Mouse (Mus musculus) MEL (cell line): ENCODE data around the gene Zfp773. TPM values are rescaled to one million over a fixed set of nuclear protein-coding genes. Genes with fewer than 3 reads are reported as not detected.

Experiments used
- DNase-seq: peaks from one replicate; pipeline ENCODE4 v3.0.0; 2011; ENCODE audit warnings: low read depth, low spot score
- H3K27ac ChIP-seq: 2 replicates; pipeline ENCODE4 v1.5.1; 2012; ENCODE audit warnings: low read depth, mild to moderate bottlenecking, control low read depth, low read length, moderate library complexity; ENCODE audit not compliant: control insufficient read depth
- H3K27me3 ChIP-seq, 2 experiments: fragments of 150-350 bp in 1 of 2; sonication (generic) in 1 of 2; 2 replicates each; pipeline ENCODE4 v1.6.1; 2012; ENCODE audit warnings: low read length in 2 of 2, mild to moderate bottlenecking in 2 of 2, improper control_type of control experiment in 1 of 2, moderate library complexity in 1 of 2; ENCODE audit not compliant: insufficient read depth in 2 of 2, control insufficient read depth in 1 of 2
- H3K36me3 ChIP-seq, 2 experiments: 2 replicates each; pipeline ENCODE4 v1.6.1; 2012 to 2014; ENCODE audit warnings: low read length in 2 of 2, improper control_type of control experiment in 1 of 2, inconsistent platforms in 1 of 2, mild to moderate bottlenecking in 1 of 2; ENCODE audit not compliant: insufficient read depth in 2 of 2, control insufficient read depth in 1 of 2
- H3K4me1 ChIP-seq, 2 experiments: fragments of 150-350 bp in 1 of 2; sonication (generic) in 1 of 2; 2 replicates each; pipeline ENCODE4 v1.6.1; 2012; ENCODE audit warnings: low read length in 2 of 2, improper control_type of control experiment in 1 of 2, mild to moderate bottlenecking in 1 of 2; ENCODE audit not compliant: insufficient read depth in 2 of 2, control insufficient read depth in 1 of 2
- H3K4me3 ChIP-seq, 2 experiments: fragments of 150-350 bp in 1 of 2; sonication (generic) in 1 of 2; 2 replicates each; pipeline ENCODE4 v1.5.1; 2012; ENCODE audit warnings: low read depth in 2 of 2, low read length in 2 of 2, mild to moderate bottlenecking in 2 of 2, moderate library complexity in 2 of 2, control low read depth in 1 of 2, improper control_type of control experiment in 1 of 2; ENCODE audit not compliant: control insufficient read depth in 1 of 2, insufficient read depth in 1 of 2
- H3K79me2 ChIP-seq: 2 replicates; pipeline ENCODE4 v1.6.1; 2012; ENCODE audit warnings: mild to moderate bottlenecking, low read length, moderate library complexity; ENCODE audit not compliant: control insufficient read depth, poor library complexity, insufficient read depth
- H3K9ac ChIP-seq: 2 replicates; pipeline ENCODE4 v1.6.1; 2012; ENCODE audit warnings: low read depth, mild to moderate bottlenecking, control low read depth, low read length, moderate library complexity; ENCODE audit not compliant: control insufficient read depth, poor library complexity, severe bottlenecking
- H3K9me3 ChIP-seq: fragments of 150-350 bp; sonication (generic); replicated peaks from 2 replicates; pipeline ENCODE4 v1.6.1; 2012; ENCODE audit warnings: mild to moderate bottlenecking, low read length, improper control_type of control experiment, moderate library complexity; ENCODE audit not compliant: insufficient read depth
- BHLHE40 ChIP-seq: IDR thresholded peaks from 2 replicates; pipeline ENCODE4 v1.6.1; 2012; ENCODE audit warnings: low read depth, mild to moderate bottlenecking, inconsistent platforms, low read length, improper control_type of control experiment, borderline replicate concordance
- CHD1 ChIP-seq: IDR thresholded peaks from 2 replicates; pipeline ENCODE4 v1.6.1; 2012; ENCODE audit warnings: low read depth, mild to moderate bottlenecking, inconsistent platforms, low read length, improper control_type of control experiment
- CHD2 ChIP-seq: IDR thresholded peaks from 2 replicates; pipeline ENCODE4 v1.6.1; 2011; ENCODE audit warnings: low read length, improper control_type of control experiment
- E2F4 ChIP-seq: IDR thresholded peaks from 2 replicates; pipeline ENCODE4 v1.6.1; 2011; ENCODE audit warnings: low read depth, low read length, improper control_type of control experiment, borderline replicate concordance
- ELF1 ChIP-seq: IDR thresholded peaks from 2 replicates; pipeline ENCODE4 v1.6.1; 2014; ENCODE audit warnings: low read depth, mild to moderate bottlenecking, inconsistent platforms, low read length, improper control_type of control experiment, moderate library complexity
- EP300 ChIP-seq, 2 experiments: IDR thresholded peaks; 2 replicates each; pipeline ENCODE4 v1.6.1; 2011; ENCODE audit warnings: improper control_type of control experiment in 2 of 2, low read length in 2 of 2, low read depth in 1 of 2, mild to moderate bottlenecking in 1 of 2
- ETS1 ChIP-seq: IDR thresholded peaks from 2 replicates; pipeline ENCODE4 v1.6.1; 2012; ENCODE audit warnings: low read depth, mild to moderate bottlenecking, inconsistent platforms, low read length, improper control_type of control experiment, moderate library complexity
- GABPA ChIP-seq: IDR thresholded peaks from 2 replicates; pipeline ENCODE4 v1.6.1; 2012; ENCODE audit warnings: low read depth, mild to moderate bottlenecking, inconsistent platforms, low read length, improper control_type of control experiment, moderate library complexity
- GATA1 ChIP-seq: IDR thresholded peaks from 2 replicates; pipeline ENCODE4 v1.6.1; 2011; ENCODE audit warnings: low read depth, low read length, improper control_type of control experiment
- HCFC1 ChIP-seq: IDR thresholded peaks from 2 replicates; pipeline ENCODE4 v1.6.1; 2012; ENCODE audit warnings: low read depth, mild to moderate bottlenecking, inconsistent platforms, low read length, improper control_type of control experiment, moderate library complexity
- JUND ChIP-seq: IDR thresholded peaks from 2 replicates; pipeline ENCODE4 v1.6.1; 2011; ENCODE audit warnings: low read depth, mild to moderate bottlenecking, improper control_type of control experiment, low read length
- KAT2A ChIP-seq: conservative IDR thresholded peaks from 2 replicates; pipeline ENCODE4 v1.6.1; 2012; ENCODE audit warnings: low read depth, low read length, improper control_type of control experiment, inconsistent platforms
- MAFK ChIP-seq: IDR thresholded peaks from 2 replicates; pipeline ENCODE4 v1.6.1; 2011; ENCODE audit warnings: low read depth, mild to moderate bottlenecking, low read length, improper control_type of control experiment, borderline replicate concordance
- MAX ChIP-seq: IDR thresholded peaks from 2 replicates; pipeline ENCODE4 v1.6.1; 2011; ENCODE audit warnings: low read length, improper control_type of control experiment
- MAZ ChIP-seq: IDR thresholded peaks from 2 replicates; pipeline ENCODE4 v1.6.1; 2012; ENCODE audit warnings: low read depth, mild to moderate bottlenecking, inconsistent platforms, low read length, improper control_type of control experiment
- MEF2A ChIP-seq: IDR thresholded peaks from 2 replicates; pipeline ENCODE4 v1.6.1; 2014; ENCODE audit warnings: low read depth, mild to moderate bottlenecking, inconsistent platforms, low read length, improper control_type of control experiment; ENCODE audit not compliant: poor library complexity, insufficient replicate concordance, severe bottlenecking; ENCODE audit errors: extremely low read depth
- MYC ChIP-seq: IDR thresholded peaks from 2 replicates; pipeline ENCODE4 v1.6.1; 2011; ENCODE audit warnings: low read depth, mild to moderate bottlenecking, low read length, improper control_type of control experiment, moderate library complexity
- NELFE ChIP-seq: IDR thresholded peaks from 2 replicates; pipeline ENCODE4 v1.6.1; 2011; ENCODE audit warnings: low read depth, low read length, improper control_type of control experiment
- NRF1 ChIP-seq: IDR thresholded peaks from 2 replicates; pipeline ENCODE4 v1.6.1; 2014; ENCODE audit warnings: low read depth, mild to moderate bottlenecking, inconsistent platforms, low read length, improper control_type of control experiment, moderate library complexity; ENCODE audit not compliant: poor library complexity, insufficient read depth, severe bottlenecking
- POLR2AphosphoS2 ChIP-seq: IDR thresholded peaks from 2 replicates; pipeline ENCODE4 v1.6.1; 2011; ENCODE audit warnings: low read length, improper control_type of control experiment
- POLR2AphosphoS5 ChIP-seq: IDR thresholded peaks from 2 replicates; pipeline ENCODE4 v1.6.1; 2012; ENCODE audit warnings: low read depth, borderline replicate concordance, mild to moderate bottlenecking, inconsistent platforms, low read length, moderate library complexity, mixed read lengths
- RAD21 ChIP-seq: IDR thresholded peaks from 2 replicates; pipeline ENCODE4 v1.6.1; 2011; ENCODE audit warnings: mild to moderate bottlenecking, low read depth, low read length, improper control_type of control experiment
- RCOR1 ChIP-seq: IDR thresholded peaks from 2 replicates; pipeline ENCODE4 v1.6.1; 2012; ENCODE audit warnings: low read depth, mild to moderate bottlenecking, inconsistent platforms, low read length, improper control_type of control experiment
- SIN3A ChIP-seq: IDR thresholded peaks from 2 replicates; pipeline ENCODE4 v1.6.1; 2012; ENCODE audit warnings: low read length, improper control_type of control experiment, inconsistent platforms
- SMC3 ChIP-seq: IDR thresholded peaks from 2 replicates; pipeline ENCODE4 v1.6.1; 2011; ENCODE audit warnings: low read depth, low read length, improper control_type of control experiment
- TCF12 ChIP-seq: IDR thresholded peaks from 2 replicates; pipeline ENCODE4 v1.6.1; 2014; ENCODE audit warnings: low read depth, mild to moderate bottlenecking, inconsistent platforms, low read length, improper control_type of control experiment, moderate library complexity
- UBTF ChIP-seq: IDR thresholded peaks from 2 replicates; pipeline ENCODE4 v1.6.1; 2012; ENCODE audit warnings: low read depth, mild to moderate bottlenecking, inconsistent platforms, low read length, improper control_type of control experiment, moderate library complexity, borderline replicate concordance; ENCODE audit not compliant: insufficient read depth
- USF1 ChIP-seq: IDR thresholded peaks from 2 replicates; pipeline ENCODE4 v1.6.1; 2014; ENCODE audit warnings: low read depth, mild to moderate bottlenecking, inconsistent platforms, low read length, improper control_type of control experiment, moderate library complexity
- USF2 ChIP-seq, 2 experiments: IDR thresholded peaks; 2 replicates each; pipeline ENCODE4 v1.6.1; 2011 to 2012; ENCODE audit warnings: improper control_type of control experiment in 2 of 2, low read length in 2 of 2, borderline replicate concordance in 1 of 2, inconsistent platforms in 1 of 2, low read depth in 1 of 2, mild to moderate bottlenecking in 1 of 2; ENCODE audit not compliant: insufficient read depth in 1 of 2
- ZC3H11A ChIP-seq: IDR thresholded peaks from 2 replicates; pipeline ENCODE4 v1.6.1; 2012; ENCODE audit warnings: low read depth, mild to moderate bottlenecking, inconsistent platforms, low read length, improper control_type of control experiment
- ZNF384 ChIP-seq: IDR thresholded peaks from 2 replicates; pipeline ENCODE4 v1.6.1; 2012; ENCODE audit warnings: low read depth, mild to moderate bottlenecking, inconsistent platforms, low read length, improper control_type of control experiment
- polyA plus RNA-seq, 2 experiments: library from polyadenylated mRNA; stranded (reverse) in 1 of 2; unstranded in 1 of 2; fragments of >175 nt in 1 of 2; fragments of >200 nt in 1 of 2; gene quantifications; 2 replicates each; pipeline versions ENCODE4 v1.2.1 to v1.2.4; 2012; ENCODE audit warnings: low replicate concordance in 2 of 2, low read depth in 1 of 2; ENCODE audit not compliant: insufficient read length in 2 of 2, insufficient read depth in 1 of 2, missing spikeins in 1 of 2
- total RNA-seq: library from RNA; depleted of rRNA; stranded (reverse); fragments of 300-350 nt; gene quantifications from 2 replicates; pipeline ENCODE4 v1.2.3, GENCODE M21; 2012

Zfp773 gene
- total and polyA plus RNA-seq, 3 experiments, result 0.15 to 0.57 TPM; not detected in 1

DNA sequence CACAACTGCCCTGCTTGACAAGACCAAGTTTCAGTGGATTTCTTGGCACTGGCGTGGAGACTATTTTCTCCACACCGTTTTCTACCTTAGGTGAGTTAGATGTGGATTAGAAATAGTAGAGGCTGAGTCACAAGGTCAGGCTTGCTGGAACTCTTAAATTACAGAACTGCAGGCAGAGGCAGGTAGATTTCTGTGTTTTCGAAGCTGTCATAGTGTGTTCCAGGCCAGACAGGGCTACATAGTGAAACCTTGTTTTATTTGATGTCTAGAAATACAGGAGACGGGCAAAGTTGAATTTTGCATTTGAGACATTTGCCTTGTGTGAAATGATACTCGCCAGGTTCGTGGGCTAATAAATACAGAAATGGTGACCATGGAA is 15.0 kb downstream of the Zfp773 start:
- Histone ChIP-seq H3K9ac (peak overlapping the region; percentile 37), H3K4me3 (peak overlapping the region; percentile 61 to 68), H3K79me2 (0 out of 2 replicates have a peak, but pooled peaks cover 2% of the 10 kb centered on the region)

DNA sequence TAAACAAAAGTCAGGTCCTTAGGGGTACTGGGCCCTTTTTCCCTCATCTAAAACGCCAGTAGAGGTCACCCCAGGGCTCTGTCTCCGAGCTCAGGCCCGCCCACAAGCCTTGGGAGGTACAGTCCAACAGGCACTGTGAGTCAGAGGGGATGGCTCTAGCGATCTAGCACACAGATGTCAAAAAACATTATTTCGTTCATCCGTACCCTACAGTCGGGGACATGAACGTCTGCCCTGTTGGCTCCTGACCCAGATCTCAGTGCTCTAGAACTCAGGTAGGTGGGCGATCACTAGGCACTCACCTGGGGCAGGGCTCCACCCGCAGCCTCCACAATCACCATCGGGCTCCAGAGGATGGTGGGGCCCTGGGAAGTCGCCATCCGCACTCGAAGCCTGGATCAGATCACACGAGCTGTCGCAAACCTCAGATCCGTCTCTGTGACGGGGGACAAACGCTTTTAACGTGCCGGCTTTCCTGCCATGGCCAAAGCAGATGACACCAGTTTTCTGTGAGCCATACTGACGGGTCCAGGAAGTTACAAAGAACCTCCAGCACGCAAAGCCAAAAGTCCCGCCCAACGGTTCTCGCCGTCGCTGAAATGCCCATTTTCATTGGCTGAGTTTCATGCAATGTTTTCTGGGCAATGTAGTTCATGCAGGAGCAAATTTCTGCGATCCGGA is 15.5 kb downstream of the Zfp773 start, which contains the start of gene Zfp954:
Gene Zfp954 (minus strand): TSS at position 568 of the 681 bp plus-strand sequence.
- Histone ChIP-seq H3K9ac (peak within 1 kb of the TSS; percentile 57), H3K36me3 (peaks cover 0 to 5% of the 10 kb centered on the region in 2 experiments; a peak in 1 of 4 replicates), H3K27me3 (no peaks in the 10 kb centered on the region), H3K4me3 (peak within 1 kb of the TSS; percentile 61 to 84), H3K27ac (peak within 1 kb of the TSS; percentile 3; the same call in 1 of the 2 replicates), H3K79me2 (0 out of 2 replicates have a peak, but pooled peaks cover 2% of the 10 kb centered on the region), H3K4me1 (peaks cover 3 to 8% of the 10 kb centered on the region in 2 experiments), H3K9me3 (no peaks in the 10 kb centered on the region)
- DNase-seq, result peak; percentile 94
- TF ChIP-seq JUND (no peak), USF1 (no peak), ZNF384 (no peak), TCF12 (peak; percentile 35; the same call in 1 of the 2 replicates), E2F4 (0 out of 2 replicates have a peak, but pooled peaks have one; percentile 60), NRF1 (no peak), MAX (no peak; the same call in 1 of the 2 replicates), BHLHE40 (no peak), EP300 (IDR thresholded peaks at IDR 0.05; ENCODE audit: low read depth in 1 of 2, low read length in 2 of 2) (no peak), ETS1 (no peak), MAFK (no peak), HCFC1 (peak; percentile 97), POLR2AphosphoS2 (peak; percentile 81), SMC3 (peak; percentile 42; the same call in 1 of the 2 replicates), MAZ (no peak), GABPA (no peak), KAT2A (peak; percentile 82), SIN3A (peak; percentile 74), UBTF (no peak), CHD2 (0 out of 2 replicates have a peak, but pooled peaks have one; percentile 18), CHD1 (no peak), RAD21 (peak; percentile 40), RCOR1 (no peak)

More for the DNA sequence above, 15.0 kb downstream of the Zfp773 start:
- DNase-seq, result no peak
- Histone ChIP-seq H3K36me3 (peaks cover 0 to 5% of the 10 kb centered on the region in 2 experiments; a peak in 1 of 4 replicates), H3K27me3 (no peaks in the 10 kb centered on the region), H3K9me3 (no peaks in the 10 kb centered on the region), H3K4me1 (peaks cover 3 to 8% of the 10 kb centered on the region in 2 experiments), H3K27ac (no peak overlapping the region)
- no peak for TF ChIP-seq KAT2A
- TF ChIP-seq MEF2A, result no peak
- no peak for TF ChIP-seq POLR2AphosphoS5
- no peak for TF ChIP-seq USF2 (IDR thresholded peaks at IDR 0.05; ENCODE audit: borderline replicate concordance in 1 of 2, insufficient read depth in 1 of 2, low read depth in 1 of 2, low read length in 2 of 2)
- TF ChIP-seq ELF1, result no peak
- TF ChIP-seq MAX, result no peak
- no peak for TF ChIP-seq MAFK
- no peak for TF ChIP-seq BHLHE40
- no peak for TF ChIP-seq RCOR1
- TF ChIP-seq HCFC1, result no peak
- no peak for TF ChIP-seq NELFE
- TF ChIP-seq GABPA, result no peak
- no peak for TF ChIP-seq TCF12
- TF ChIP-seq ZC3H11A, result no peak
- no peak for TF ChIP-seq CHD1
- no peak for TF ChIP-seq SMC3
- TF ChIP-seq GATA1, result no peak
- TF ChIP-seq MYC, result no peak
- TF ChIP-seq SIN3A, result no peak
